Mouse (Mus musculus): ENCODE measurements around the gene Gpank1. TPM values are rescaled to one million over a fixed set of nuclear protein-coding genes. Genes with fewer than 3 reads are reported as not detected.

Gpank1 gene
- total RNA-seq, 2 experiments from 2014 or later, result 13.2 to 13.8 TPM

GRCm38 (mm10) chr17:35125081-35125480 lies 3.8 kb downstream of the Gpank1 start:
- intact Hi-C loops (cut with DNase I), result no loop called here
- DNase-seq (ENCODE audit: low spot score in 2 of 2), result no peak

- DNase-seq (ENCODE audit: low spot score in 2 of 2), result no peak
Measured at GRCm38 (mm10) chr17:35125578-35125977, 4.3 kb downstream of the Gpank1 start.

GRCm38 (mm10) chr17:35126206-35126611 lies 5.0 kb downstream of the Gpank1 start, which contains the start of gene D17H6S53E:
TSS of gene D17H6S53E (plus strand) at chr17:35126373.
- intact Hi-C loops (cut with DNase I), result no loop called here

More at GRCm38 (mm10) chr17:35125578-35125977, 4.3 kb downstream of the Gpank1 start:
- intact Hi-C loops (cut with DNase I), result no loop called here

GRCm38 (mm10) chr17:35127017-35127416 lies 5.8 kb downstream of the Gpank1 start:
- intact Hi-C loops (cut with DNase I), result no loop called here
- DNase-seq (ENCODE audit: low spot score in 2 of 2), result no peak

More at GRCm38 (mm10) chr17:35126206-35126611, 5.0 kb downstream of the Gpank1 start, which contains the start of gene D17H6S53E:
- peak; percentile 31 to 71 for DNase-seq (ENCODE audit: low spot score in 2 of 2)

GRCm38 (mm10) chr17:35128996-35129395 lies 7.7 kb downstream of the Gpank1 start:
- no peak for DNase-seq (ENCODE audit: low spot score in 2 of 2)
- intact Hi-C loops (cut with DNase I), result no loop called here

- intact Hi-C loops (cut with DNase I), result no loop called here
- no peak for DNase-seq (ENCODE audit: low spot score in 2 of 2)
Measured at GRCm38 (mm10) chr17:35131038-35131437, 9.8 kb downstream of the Gpank1 start.

- no peak for DNase-seq (ENCODE audit: low spot score in 2 of 2)
- intact Hi-C loops (cut with DNase I), result no loop called here
Measured at GRCm38 (mm10) chr17:35131500-35132173, 10.4 kb downstream of the Gpank1 start, which contains the start of gene Apom. TSS of gene Apom (minus strand) at chr17:35132050.

GRCm38 (mm10) chr17:35132174-35132560 lies 10.9 kb downstream of the Gpank1 start:
- intact Hi-C loops (cut with DNase I), result no loop called here
- no peak for DNase-seq (ENCODE audit: low spot score in 2 of 2)

GRCm38 (mm10) chr17:35133517-35133916 lies 12.3 kb downstream of the Gpank1 start:
- no peak for DNase-seq (ENCODE audit: low spot score in 2 of 2)
- intact Hi-C loops (cut with DNase I), result no loop called here

- intact Hi-C loops (cut with DNase I), result no loop called here
- peak; percentile 94 to 96 for DNase-seq (ENCODE audit: low spot score in 2 of 2)
Measured at GRCm38 (mm10) chr17:35134801-35135590, 13.7 kb downstream of the Gpank1 start, which contains the start of gene Bag6. TSS of gene Bag6 (plus strand) at chr17:35135178.

GRCm38 (mm10) chr17:35135591-35136320 lies 14.5 kb downstream of the Gpank1 start:
- DNase-seq (ENCODE audit: low spot score in 2 of 2), result peak in 1 of 2 experiments; percentile 89
- intact Hi-C loops (cut with DNase I), result no loop called here

- DNase-seq (ENCODE audit: low spot score in 2 of 2), result no peak
- intact Hi-C loops (cut with DNase I), result no loop called here
Measured at GRCm38 (mm10) chr17:35139269-35139668, 18.0 kb downstream of the Gpank1 start.

- no peak for DNase-seq (ENCODE audit: low spot score in 2 of 2)
- intact Hi-C loops (cut with DNase I), result loop anchor here (2.0 kb wide), 1 partner anchor 14 kb away; no protein-coding TSS in a partner anchor
Measured at GRCm38 (mm10) chr17:35140490-35140996, 19.3 kb downstream of the Gpank1 start.

- DNase-seq (ENCODE audit: low spot score in 2 of 2), result no peak
- intact Hi-C loops (cut with DNase I), result loop anchor here (2.0 kb wide), 1 partner anchor 13 kb away; no protein-coding TSS in a partner anchor
Measured at GRCm38 (mm10) chr17:35141971-35142370, 20.7 kb downstream of the Gpank1 start.

GRCm38 (mm10) chr17:35146139-35146538 lies 24.9 kb downstream of the Gpank1 start:
- DNase-seq (ENCODE audit: low spot score in 2 of 2), result no peak
- intact Hi-C loops (cut with DNase I), result no loop called here

GRCm38 (mm10) chr17:35147348-35147747 lies 26.1 kb downstream of the Gpank1 start:
- DNase-seq (ENCODE audit: low spot score in 2 of 2), result no peak
- intact Hi-C loops (cut with DNase I), result no loop called here

- intact Hi-C loops (cut with DNase I), result no loop called here
Measured at GRCm38 (mm10) chr17:35147922-35148639, 26.8 kb downstream of the Gpank1 start.

GRCm38 (mm10) chr17:35152121-35152520 lies 30.9 kb downstream of the Gpank1 start:
- no peak for DNase-seq (ENCODE audit: low spot score in 2 of 2)
- intact Hi-C loops (cut with DNase I), result no loop called here

More at GRCm38 (mm10) chr17:35147922-35148639, 26.8 kb downstream of the Gpank1 start:
- DNase-seq (ENCODE audit: low spot score in 2 of 2), result no peak

- no peak for DNase-seq (ENCODE audit: low spot score in 2 of 2)
- intact Hi-C loops (cut with DNase I), result no loop called here
Measured at GRCm38 (mm10) chr17:35153077-35153476, 31.8 kb downstream of the Gpank1 start.

All from left cerebral cortex, postnatal 14 days (tissue).